Comparison of ENCODE assay signal across 18 mouse cellular contexts in the genomic region with DNA sequence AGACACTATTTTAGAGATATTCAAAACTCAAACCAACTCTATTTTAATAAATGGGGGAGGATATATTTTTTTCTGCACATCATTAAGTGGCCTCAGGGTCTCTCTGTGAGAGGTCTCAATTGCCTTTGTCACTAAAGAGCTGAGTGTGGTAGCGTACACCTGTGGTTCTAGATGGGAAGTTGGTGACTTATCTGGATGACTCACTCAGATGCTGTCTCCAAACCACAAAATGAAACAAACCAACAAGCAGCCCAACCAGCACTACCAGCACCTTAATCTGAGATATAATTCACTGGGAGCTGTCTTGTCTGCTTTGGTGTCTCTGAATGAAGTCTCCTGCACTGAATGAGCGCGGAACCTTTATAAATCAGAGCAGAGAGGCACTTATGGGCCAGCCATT. TPM values are rescaled to one million over a fixed set of nuclear protein-coding genes. Genes with fewer than 3 reads are reported as not detected.
A peak's percentile ranks its signal among the peaks of the same experiment; 100 is the strongest.
DNase-seq lines count a peak whose midpoint lies in the region; ATAC-seq lines count a peak whose summit lies in the region.
"Had no signal": no experiment of that assay in that cellular context is flagged by ENCODE, and none has a peak within 500 bp of the region (broad histone marks: within the 10 kb centered on the region; RNA-seq: fewer than 3 reads in every experiment).

No protein-coding gene starts in this region.

- ATAC-seq in CD4-positive, CD25-positive, alpha-beta regulatory T cell, adult 4 months, result peak; percentile 54
- ATAC-seq in common myeloid progenitor, adult 5-6 weeks (replicated peaks; ENCODE audit: low read depth, poor library complexity, severe bottlenecking), result peak; percentile 56
- ATAC-seq in megakaryocyte-erythroid progenitor cell, adult 5-6 weeks (replicated peaks; ENCODE audit: low FRiP score, low TSS enrichment, poor library complexity, severe bottlenecking), result 0 out of 2 replicates have a peak, but pooled peaks have one; percentile 41
- ATAC-seq: forebrain, embryonic 15.5 days; intestine, embryonic 16.5 days; liver, embryonic 12.5 days had no signal

- peak; percentile 47 for DNase-seq in 3T3-L1 (ENCODE audit: low read depth, low spot score)
- no peak for DNase-seq in gastrocnemius, postnatal 10 days
- DNase-seq in embryo, embryonic 11 days, result no peak
- DNase-seq in urinary bladder, adult 18-20 months (ENCODE audit: low spot score in 2 of 2), result no peak
- DNase-seq: adrenal gland, adult 2 months; B cell, adult 2 months; cerebellum, postnatal 10 days; gastrocnemius, postnatal 36 days; lung, adult 2 months; midbrain, embryonic 14.5 days; right cerebral cortex, postnatal 14 days; spleen, adult 18-20 months had no signal

RNA-seq across cellular contexts. Expression of a gene that starts 51.5 kb away (rescaled TPM):
- 10 to 100 TPM; 16.0 to 16.8 TPM for polyA plus RNA-seq in CD4-positive, CD25-positive, alpha-beta regulatory T cell, adult 4 months (2017; shearing (Covaris generic))
- total RNA-seq in common myeloid progenitor, adult 5-6 weeks (2017), result 16.9 and 23.2 TPM in 2 replicates
- total RNA-seq in megakaryocyte-erythroid progenitor cell, adult 5-6 weeks (2014; fragmentation: Nextera tagmentation), result 9.7 and 14.3 TPM in 2 replicates
- 8.8 and 17.1 TPM in 2 replicates for total RNA-seq in megakaryocyte-erythroid progenitor cell, adult 5-6 weeks (2017)
- total RNA-seq in gastrocnemius, postnatal 10 days (2021), result 10 to 100 TPM; 32.0 to 39.5 TPM
